Mouse (Mus musculus): ENCODE measurements at regions not wholly inside any gene's neighbourhood (a gene's known extent, or its start where the extent isn't known, plus 50 kb on each side); places are given as distances from the start of the nearest gene placed in this dataset.

DNA sequence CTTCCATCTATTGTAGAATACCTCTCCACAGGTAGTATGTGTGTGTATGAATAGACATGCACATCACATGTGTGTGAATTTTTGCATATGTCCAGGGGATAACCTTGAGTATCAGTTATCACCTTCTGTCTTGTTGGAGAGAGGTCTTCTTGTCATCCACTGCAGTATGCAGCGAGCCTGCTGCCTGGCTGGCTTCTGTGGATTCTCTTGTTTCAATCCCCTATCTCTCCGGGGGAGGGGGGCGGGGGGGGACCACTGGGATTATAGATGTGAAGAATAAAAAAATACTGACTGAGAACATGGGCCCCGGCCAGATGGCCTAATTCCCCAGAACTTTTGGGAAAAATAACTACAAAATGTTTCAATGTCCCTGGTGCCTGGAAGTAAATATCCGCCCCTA, 149.9 kb upstream of the Arl4c start:
- WGBS = 85% methylated on average over 5 of the region's 5 CpGs

GRCm38 (mm10) chr1:88860871-88861589, 159.0 kb upstream of the Arl4c start:
- H3K27ac ChIP-seq (ENCODE audit: low read length) = no peak overlapping the region
- no peak overlapping the region for H3K4me3 ChIP-seq (ENCODE audit: low read depth, low read length)
- H3K27me3 ChIP-seq (ENCODE audit: control insufficient read depth, insufficient read depth, low read depth, low read length) = no peaks in the 10 kb centered on the region
- no peak overlapping the region for H3K9ac ChIP-seq (ENCODE audit: low read depth, low read length)
- H3K4me2 ChIP-seq (ENCODE audit: low read length) = no peak overlapping the region
- no peaks in the 10 kb centered on the region for H3K9me3 ChIP-seq (replicated peaks; ENCODE audit: control insufficient read depth, low read length, poor library complexity, severe bottlenecking)
- ATAC-seq = no peak
- no peaks in the 10 kb centered on the region for H3K36me3 ChIP-seq (ENCODE audit: control insufficient read depth, insufficient read depth, low read length)
- no peaks in the 10 kb centered on the region for H3K4me1 ChIP-seq (ENCODE audit: control insufficient read depth, insufficient read depth, low read length)
- 57% methylated on average over 7 of the region's 7 CpGs for WGBS

More for the DNA sequence above, 149.9 kb upstream of the Arl4c start:
- Histone ChIP-seq H3K27ac (ENCODE audit: low read length) (no peak overlapping the region), H3K36me3 (ENCODE audit: control insufficient read depth, insufficient read depth, low read length) (no peaks in the 10 kb centered on the region), H3K4me2 (ENCODE audit: low read length) (no peak overlapping the region), H3K9ac (ENCODE audit: low read depth, low read length) (no peak overlapping the region), H3K4me3 (ENCODE audit: low read depth, low read length) (no peak overlapping the region), H3K4me1 (ENCODE audit: control insufficient read depth, insufficient read depth, low read length) (peaks cover 12% of the 10 kb centered on the region), H3K27me3 (ENCODE audit: control insufficient read depth, insufficient read depth, low read depth, low read length) (no peaks in the 10 kb centered on the region), H3K9me3 (replicated peaks; ENCODE audit: control insufficient read depth, low read length, poor library complexity, severe bottlenecking) (no peaks in the 10 kb centered on the region)
- ATAC-seq = no peak

GRCm38 (mm10) chr1:88861590-88861935, 159.5 kb upstream of the Arl4c start:
- Histone ChIP-seq H3K4me2 (ENCODE audit: low read length) (no peak overlapping the region), H3K27ac (ENCODE audit: low read length) (no peak overlapping the region), H3K27me3 (ENCODE audit: control insufficient read depth, insufficient read depth, low read depth, low read length) (no peaks in the 10 kb centered on the region), H3K4me1 (ENCODE audit: control insufficient read depth, insufficient read depth, low read length) (no peaks in the 10 kb centered on the region), H3K9ac (ENCODE audit: low read depth, low read length) (no peak overlapping the region), H3K4me3 (ENCODE audit: low read depth, low read length) (no peak overlapping the region), H3K36me3 (ENCODE audit: control insufficient read depth, insufficient read depth, low read length) (no peaks in the 10 kb centered on the region), H3K9me3 (replicated peaks; ENCODE audit: control insufficient read depth, low read length, poor library complexity, severe bottlenecking) (no peaks in the 10 kb centered on the region)
- 71% methylated on average over 4 of the region's 4 CpGs for WGBS
- no peak for ATAC-seq

DNA sequence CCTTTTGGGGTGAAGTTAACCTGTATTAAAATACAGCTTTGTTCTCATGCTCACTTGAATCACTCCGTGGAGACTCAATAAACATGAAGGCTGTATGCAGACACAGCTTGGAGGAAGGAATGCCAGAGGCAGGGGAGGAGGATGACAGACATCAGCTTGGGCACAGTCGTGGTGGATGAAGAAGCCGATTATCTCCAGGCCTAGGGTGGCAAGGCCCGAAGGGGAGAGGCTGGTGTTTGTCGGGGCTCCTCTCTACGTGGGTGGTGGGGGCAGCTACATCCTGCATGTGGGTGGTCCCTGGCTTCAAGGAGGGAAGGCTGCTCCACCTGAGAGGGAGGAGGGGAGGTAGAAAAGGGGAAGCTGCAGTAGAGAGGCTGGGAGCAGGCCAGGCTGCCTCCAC, 163.4 kb upstream of the Arl4c start:
- H3K27ac ChIP-seq (ENCODE audit: low read length) = no peak overlapping the region
- 49% methylated on average over 6 of the region's 6 CpGs for WGBS
- no peak overlapping the region for H3K4me2 ChIP-seq (ENCODE audit: low read length)
- H3K36me3 ChIP-seq (ENCODE audit: control insufficient read depth, insufficient read depth, low read length) = no peaks in the 10 kb centered on the region
- no peak overlapping the region for H3K9ac ChIP-seq (ENCODE audit: low read depth, low read length)
- H3K9me3 ChIP-seq (replicated peaks; ENCODE audit: control insufficient read depth, low read length, poor library complexity, severe bottlenecking) = no peaks in the 10 kb centered on the region
- H3K27me3 ChIP-seq (ENCODE audit: control insufficient read depth, insufficient read depth, low read depth, low read length) = no peaks in the 10 kb centered on the region
- no peak for ATAC-seq
- H3K4me1 ChIP-seq (ENCODE audit: control insufficient read depth, insufficient read depth, low read length) = 0 out of 2 replicates have a peak, but pooled peaks cover 3% of the 10 kb centered on the region
- H3K4me3 ChIP-seq (ENCODE audit: low read depth, low read length) = no peak overlapping the region

- H3K9ac ChIP-seq (ENCODE audit: low read depth, low read length) = no peak overlapping the region
- 93% methylated on average over 2 of the region's 2 CpGs for WGBS
- no peaks in the 10 kb centered on the region for H3K36me3 ChIP-seq (ENCODE audit: control insufficient read depth, insufficient read depth, low read length)
- H3K9me3 ChIP-seq (replicated peaks; ENCODE audit: control insufficient read depth, low read length, poor library complexity, severe bottlenecking) = no peaks in the 10 kb centered on the region
- ATAC-seq = no peak
- no peak overlapping the region for H3K4me3 ChIP-seq (ENCODE audit: low read depth, low read length)
- H3K27me3 ChIP-seq (ENCODE audit: control insufficient read depth, insufficient read depth, low read depth, low read length) = no peaks in the 10 kb centered on the region
- H3K4me2 ChIP-seq (ENCODE audit: low read length) = no peak overlapping the region
- 0 out of 2 replicates have a peak, but pooled peaks cover 3% of the 10 kb centered on the region for H3K4me1 ChIP-seq (ENCODE audit: control insufficient read depth, insufficient read depth, low read length)
- no peak overlapping the region for H3K27ac ChIP-seq (ENCODE audit: low read length)
These were observed 164.6 kb upstream of the Arl4c start for GRCm38 (mm10) chr1:88866571-88866970.

DNA sequence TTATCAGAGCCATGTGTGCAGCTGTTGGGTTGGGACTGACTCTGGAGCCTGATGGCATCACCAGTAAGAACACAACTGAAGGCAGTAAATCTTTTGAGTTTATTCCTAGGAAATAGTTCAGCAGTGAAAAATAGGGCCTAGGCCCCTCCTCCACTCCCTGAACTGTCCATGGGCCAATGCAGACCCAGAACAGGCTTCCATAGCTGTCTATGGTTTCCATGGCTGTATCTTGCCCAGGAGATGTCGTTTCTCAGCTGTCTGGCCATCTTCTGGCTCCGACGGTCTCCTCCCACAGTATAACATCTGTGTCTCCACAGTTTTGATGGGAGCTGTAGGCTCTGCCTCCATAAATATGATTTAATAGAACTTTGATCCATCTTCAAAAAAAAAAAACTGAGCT, 165.1 kb upstream of the Arl4c start:
- Histone ChIP-seq H3K36me3 (ENCODE audit: control insufficient read depth, insufficient read depth, low read length) (no peaks in the 10 kb centered on the region), H3K9ac (ENCODE audit: low read depth, low read length) (no peak overlapping the region), H3K4me1 (ENCODE audit: control insufficient read depth, insufficient read depth, low read length) (0 out of 2 replicates have a peak, but pooled peaks cover 3% of the 10 kb centered on the region), H3K4me3 (ENCODE audit: low read depth, low read length) (no peak overlapping the region), H3K27ac (ENCODE audit: low read length) (no peak overlapping the region), H3K9me3 (replicated peaks; ENCODE audit: control insufficient read depth, low read length, poor library complexity, severe bottlenecking) (no peaks in the 10 kb centered on the region), H3K27me3 (ENCODE audit: control insufficient read depth, insufficient read depth, low read depth, low read length) (no peaks in the 10 kb centered on the region), H3K4me2 (ENCODE audit: low read length) (no peak overlapping the region)
- ATAC-seq = no peak
- WGBS = 86% methylated on average over 3 of the region's 3 CpGs

DNA sequence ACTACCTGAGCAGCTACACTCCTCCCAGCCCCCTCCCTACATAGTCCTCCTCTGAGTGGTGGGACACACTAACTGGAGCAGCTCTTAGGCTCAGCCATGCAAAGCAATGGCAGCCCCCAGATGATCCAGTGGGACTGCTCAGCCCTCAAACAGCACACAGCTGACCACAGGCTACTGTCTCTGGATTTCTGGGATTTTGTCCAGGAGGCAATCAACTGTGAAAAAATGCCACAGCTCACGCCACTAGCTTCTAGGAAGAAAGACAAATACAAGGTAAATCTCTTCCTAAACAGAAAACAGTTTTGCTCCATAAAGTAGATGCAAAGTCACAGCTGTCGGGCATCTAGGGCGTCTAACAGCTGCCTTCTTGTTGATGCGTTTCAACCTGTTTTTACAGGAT, 167.9 kb upstream of the Arl4c start:
- H3K4me2 ChIP-seq (ENCODE audit: low read length) = no peak overlapping the region
- H3K9me3 ChIP-seq (replicated peaks; ENCODE audit: control insufficient read depth, low read length, poor library complexity, severe bottlenecking) = no peaks in the 10 kb centered on the region
- H3K4me3 ChIP-seq (ENCODE audit: low read depth, low read length) = no peak overlapping the region
- WGBS = 69% methylated on average over 4 of the region's 4 CpGs
- H3K4me1 ChIP-seq (ENCODE audit: control insufficient read depth, insufficient read depth, low read length) = 0 out of 2 replicates have a peak, but pooled peaks cover 3% of the 10 kb centered on the region
- H3K9ac ChIP-seq (ENCODE audit: low read depth, low read length) = no peak overlapping the region
- no peak overlapping the region for H3K27ac ChIP-seq (ENCODE audit: low read length)
- no peak for ATAC-seq
- no peaks in the 10 kb centered on the region for H3K36me3 ChIP-seq (ENCODE audit: control insufficient read depth, insufficient read depth, low read length)
- no peaks in the 10 kb centered on the region for H3K27me3 ChIP-seq (ENCODE audit: control insufficient read depth, insufficient read depth, low read depth, low read length)

DNA sequence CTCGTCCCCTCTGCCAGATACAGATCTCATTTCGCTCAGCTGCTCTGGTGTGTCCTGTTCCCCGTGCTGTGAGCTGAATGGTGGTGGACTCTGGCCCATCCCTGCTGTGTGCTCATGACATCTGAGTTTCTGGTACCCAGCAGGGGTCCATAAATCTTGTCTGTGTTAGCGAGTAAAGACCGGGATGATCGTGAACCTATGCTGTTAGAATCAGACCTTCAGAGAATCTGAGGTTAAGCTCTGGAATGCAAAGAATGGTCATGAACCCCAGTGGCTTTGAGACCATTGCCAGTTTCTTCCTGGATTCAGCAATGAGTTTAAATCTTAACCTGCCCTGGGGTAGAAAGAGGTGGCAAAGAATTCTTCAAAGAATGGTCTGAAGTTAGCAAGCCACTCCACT, 173.3 kb upstream of the Arl4c start:
- Histone ChIP-seq H3K9ac (ENCODE audit: low read depth, low read length) (no peak overlapping the region), H3K27ac (ENCODE audit: low read length) (no peak overlapping the region), H3K4me2 (ENCODE audit: low read length) (no peak overlapping the region), H3K4me1 (ENCODE audit: control insufficient read depth, insufficient read depth, low read length) (no peaks in the 10 kb centered on the region), H3K4me3 (ENCODE audit: low read depth, low read length) (no peak overlapping the region), H3K36me3 (ENCODE audit: control insufficient read depth, insufficient read depth, low read length) (no peaks in the 10 kb centered on the region), H3K27me3 (ENCODE audit: control insufficient read depth, insufficient read depth, low read depth, low read length) (no peaks in the 10 kb centered on the region), H3K9me3 (replicated peaks; ENCODE audit: control insufficient read depth, low read length, poor library complexity, severe bottlenecking) (no peaks in the 10 kb centered on the region)
- WGBS = 63% methylated on average over 6 of the region's 6 CpGs
- no peak for ATAC-seq

GRCm38 (mm10) chr1:88877441-88877840, 175.4 kb upstream of the Arl4c start:
- no peak overlapping the region for H3K9ac ChIP-seq (ENCODE audit: low read depth, low read length)
- no peak overlapping the region for H3K4me3 ChIP-seq (ENCODE audit: low read depth, low read length)
- no peak overlapping the region for H3K4me2 ChIP-seq (ENCODE audit: low read length)
- no peaks in the 10 kb centered on the region for H3K27me3 ChIP-seq (ENCODE audit: control insufficient read depth, insufficient read depth, low read depth, low read length)
- 82% methylated on average over 11 of the region's 11 CpGs for WGBS
- H3K27ac ChIP-seq (ENCODE audit: low read length) = no peak overlapping the region
- H3K4me1 ChIP-seq (ENCODE audit: control insufficient read depth, insufficient read depth, low read length) = no peaks in the 10 kb centered on the region
- ATAC-seq = no peak
- no peaks in the 10 kb centered on the region for H3K9me3 ChIP-seq (replicated peaks; ENCODE audit: control insufficient read depth, low read length, poor library complexity, severe bottlenecking)
- H3K36me3 ChIP-seq (ENCODE audit: control insufficient read depth, insufficient read depth, low read length) = no peaks in the 10 kb centered on the region

Measured in midbrain, embryonic 16.5 days (tissue).